Mouse (Mus musculus) skeletal muscle tissue, adult 2 months (tissue): Measurements from ENCODE around the gene 2410004B18Rik.
"Not testable (repeated sequence)": the region's sequence is repeated elsewhere in the genome, so short reads cannot be mapped to it uniquely, and the experiment has no call there.

Experiments
- DNase-seq: peaks from one replicate; pipeline ENCODE4 v3.0.0-alpha.2; 2012; ENCODE audit warnings: low read depth, low spot score

Gene 2410004B18Rik

GRCm38 (mm10) chr3:145937505-145938404, at the start of gene 2410004B18Rik:
Gene 2410004B18Rik, plus strand, starts transcription at chr3:145938014.
- peak; percentile 87 for DNase-seq

- DNase-seq = no peak
Observed at GRCm38 (mm10) chr3:145890346-145891132, 47.3 kb upstream of the 2410004B18Rik start.

GRCm38 (mm10) chr3:145892451-145892850, 45.4 kb upstream of the 2410004B18Rik start:
- no peak for DNase-seq

GRCm38 (mm10) chr3:145894131-145894530, 43.7 kb upstream of the 2410004B18Rik start:
- DNase-seq = no peak

- DNase-seq = peak; percentile 80
Observed at GRCm38 (mm10) chr3:145897749-145898148, 40.1 kb upstream of the 2410004B18Rik start.

GRCm38 (mm10) chr3:145899832-145900231, 38.0 kb upstream of the 2410004B18Rik start:
- DNase-seq = peak; percentile 71

GRCm38 (mm10) chr3:145903530-145903929, 34.3 kb upstream of the 2410004B18Rik start:
- no peak for DNase-seq

- peak; percentile 46 for DNase-seq
Observed at GRCm38 (mm10) chr3:145904850-145905776, 32.7 kb upstream of the 2410004B18Rik start.

GRCm38 (mm10) chr3:145906582-145906981, 31.2 kb upstream of the 2410004B18Rik start:
- no peak for DNase-seq

GRCm38 (mm10) chr3:145912512-145912911, 25.3 kb upstream of the 2410004B18Rik start:
- no peak for DNase-seq

- DNase-seq = no peak
Observed at GRCm38 (mm10) chr3:145913263-145913662, 24.6 kb upstream of the 2410004B18Rik start.

- not testable (repeated sequence) for DNase-seq
Observed at GRCm38 (mm10) chr3:145913942-145914341, 23.9 kb upstream of the 2410004B18Rik start.

- no peak for DNase-seq
Observed at GRCm38 (mm10) chr3:145916374-145916773, 21.4 kb upstream of the 2410004B18Rik start.

- no peak for DNase-seq
Observed at GRCm38 (mm10) chr3:145916826-145917225, 21.0 kb upstream of the 2410004B18Rik start.

GRCm38 (mm10) chr3:145922019-145922854, 15.6 kb upstream of the 2410004B18Rik start, which contains the start of gene Bcl10:
Gene Bcl10, plus strand, starts transcription at chr3:145922804.
- no peak for DNase-seq

- no peak for DNase-seq
Observed at GRCm38 (mm10) chr3:145922971-145923370, 14.8 kb upstream of the 2410004B18Rik start.

GRCm38 (mm10) chr3:145923874-145924577, 13.8 kb upstream of the 2410004B18Rik start:
- peak; percentile 100 for DNase-seq

GRCm38 (mm10) chr3:145924649-145925337, 13.0 kb upstream of the 2410004B18Rik start:
- no peak for DNase-seq

GRCm38 (mm10) chr3:145925506-145925905, 12.3 kb upstream of the 2410004B18Rik start:
- DNase-seq = no peak
